Mouse (Mus musculus) cerebellum, adult 11-12 months (tissue): ENCODE measurements around the gene Dysf.

ENCODE experiments used
- DNase-seq: peaks from one replicate; pipeline ENCODE4 v3.0.0; 2022

The Dysf gene

DNA sequence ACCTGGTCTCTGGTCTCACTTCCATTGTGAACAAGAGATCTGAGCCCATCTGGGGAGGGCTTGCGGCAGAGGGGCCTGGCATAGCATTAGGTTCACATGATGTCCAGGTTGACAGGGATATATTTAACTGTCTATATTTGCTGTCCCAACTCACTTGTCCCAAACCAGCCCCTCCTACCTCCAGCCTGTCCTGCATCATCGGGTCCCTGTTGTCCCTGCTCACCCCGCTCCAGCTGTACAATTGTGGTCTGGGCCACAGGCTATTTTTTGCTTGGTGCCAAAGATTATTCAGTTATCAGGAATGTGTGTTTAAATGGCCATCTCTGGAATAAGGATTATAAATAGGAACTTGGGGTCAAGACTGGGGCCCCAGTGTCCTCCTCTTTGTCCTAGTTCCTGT is 235.0 kb downstream of the Dysf start:
- no peak for DNase-seq

DNA sequence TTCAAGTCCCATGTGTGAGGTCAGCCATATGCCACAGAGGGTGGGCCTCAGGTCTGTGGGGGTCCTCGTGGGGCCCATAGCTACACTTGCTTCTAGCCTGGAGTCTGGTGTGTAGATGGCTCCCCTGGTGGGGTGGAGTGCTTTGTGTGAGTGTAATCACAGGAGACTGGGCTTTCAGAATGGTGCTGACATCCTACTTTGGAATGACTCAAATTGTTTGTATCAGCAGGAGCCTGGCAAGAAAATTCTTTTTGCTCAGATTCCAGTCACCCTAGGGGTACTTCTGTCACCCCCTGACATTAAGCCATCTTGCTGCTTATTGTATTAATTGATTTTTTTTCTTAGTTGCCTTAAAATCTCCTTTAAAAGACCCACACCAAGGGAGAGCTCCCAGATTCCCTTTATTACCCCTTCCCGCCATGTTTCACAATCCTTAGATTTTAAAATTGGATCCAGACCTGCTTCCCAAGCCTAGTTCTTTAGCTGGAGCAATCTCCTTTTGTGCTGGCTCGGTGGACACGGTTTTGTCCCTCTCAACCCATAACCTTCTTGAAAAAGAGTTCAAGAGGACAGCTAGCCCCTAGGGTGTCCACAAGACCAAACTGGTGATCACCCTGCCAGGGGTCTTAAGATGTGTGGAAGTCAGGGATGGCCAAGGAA is 237.8 kb downstream of the Dysf start:
- DNase-seq, result no peak

DNA sequence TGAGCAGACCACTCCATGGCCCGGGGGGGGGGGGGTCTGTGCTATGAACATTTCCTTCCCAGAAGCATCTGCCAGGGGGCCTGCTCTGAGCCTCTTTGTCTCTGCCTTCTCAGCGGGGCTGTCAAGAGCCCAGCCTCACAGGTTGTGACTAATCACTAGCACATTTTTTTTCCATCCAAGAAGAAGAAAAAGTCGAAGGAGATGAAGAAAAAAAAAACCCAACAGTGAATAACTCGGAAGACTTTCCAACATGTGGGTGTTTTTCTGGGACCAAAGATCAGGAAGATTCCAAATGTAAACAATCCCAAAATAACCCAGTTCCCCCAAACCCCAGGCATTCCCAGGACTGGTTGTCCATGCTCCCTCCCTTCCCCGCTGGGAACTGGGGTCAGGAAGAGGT is 238.6 kb downstream of the Dysf start:
- DNase-seq, result no peak
